Mouse (Mus musculus): ENCODE results near the gene Pdss2. TPM values are rescaled to one million over a fixed set of nuclear protein-coding genes. Genes with fewer than 3 reads are reported as not detected.

Pdss2 gene
- polyA plus RNA-seq, 1 experiment from 2014 or later, result 13.9 TPM

DNA sequence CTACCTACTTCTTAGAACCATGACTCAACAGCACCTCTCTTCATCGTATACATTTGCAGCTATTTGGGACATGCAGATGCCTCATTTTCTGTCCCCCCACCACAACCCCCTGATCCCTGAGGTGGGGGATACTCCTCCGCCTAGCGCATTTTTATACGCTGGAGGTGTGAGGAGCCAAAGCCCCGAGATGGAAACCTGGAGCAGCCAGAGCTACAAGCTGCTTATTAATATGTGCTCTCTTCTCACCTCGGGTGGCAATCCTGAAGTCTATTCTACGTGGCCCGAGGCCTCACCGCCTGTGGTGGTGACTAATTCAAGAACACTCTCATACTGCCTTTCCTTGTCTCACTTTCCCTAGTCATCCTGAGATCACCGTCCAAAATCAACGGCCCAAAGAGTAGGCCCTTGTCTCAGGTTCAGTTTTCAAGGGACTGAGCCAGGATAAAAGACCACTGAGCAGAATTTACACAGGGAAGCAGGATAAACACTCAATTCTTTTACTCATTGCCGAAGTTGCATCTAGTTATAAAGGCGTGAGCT, 3.9 kb upstream of the Pdss2 start:
- Histone ChIP-seq H3K27me3 (replicated peaks) (no peaks in the 10 kb centered on the region), H3K4me2 (replicated peaks) (no peak overlapping the region), H3K27ac (no peak overlapping the region), H3K9ac (no peak overlapping the region), H3K36me3 (no peaks in the 10 kb centered on the region), H3K9me3 (no peaks in the 10 kb centered on the region), H3K4me3 (no peak overlapping the region), H3K4me1 (peaks cover 10% of the 10 kb centered on the region)
- ATAC-seq (ENCODE audit: low FRiP score, low read depth), result no peak
- 92% methylated on average over 13 of the region's 13 CpGs for WGBS

DNA sequence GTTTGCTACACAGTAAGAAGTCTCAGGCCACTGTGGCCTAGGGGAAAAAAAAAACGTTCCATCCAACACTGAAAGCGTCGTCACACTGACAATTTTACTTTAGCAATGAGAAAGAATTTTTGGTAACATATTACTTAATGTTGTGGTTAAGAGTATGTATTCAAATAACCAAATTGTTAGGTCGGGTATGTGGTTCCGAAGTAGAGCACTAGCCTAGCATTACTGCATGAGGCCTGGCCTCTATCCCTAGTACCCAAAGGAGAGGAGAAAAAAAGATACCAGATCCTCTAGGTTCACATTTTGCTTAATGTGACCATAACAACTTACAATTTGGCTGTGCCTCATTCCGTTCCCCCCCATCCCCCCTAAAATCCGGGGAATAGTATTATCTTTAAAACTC, 807 bp upstream of the Pdss2 start:
- Histone ChIP-seq H3K9me3 (no peaks in the 10 kb centered on the region), H3K4me2 (replicated peaks) (peak overlapping the region; percentile 68), H3K4me1 (peaks cover 10% of the 10 kb centered on the region), H3K27ac (0 out of 2 replicates have a peak overlapping the region, but pooled peaks have one; percentile 75), H3K4me3 (peak overlapping the region; percentile 85), H3K9ac (peak overlapping the region; percentile 91), H3K36me3 (no peaks in the 10 kb centered on the region), H3K27me3 (replicated peaks) (no peaks in the 10 kb centered on the region)
- WGBS, result 30% methylated on average over 7 of the region's 7 CpGs
- ATAC-seq (ENCODE audit: low FRiP score, low read depth), result no peak

- peak overlapping the region; percentile 75 for H3K27ac ChIP-seq
- WGBS, result under 1% methylated on average over 25 of the region's 25 CpGs
- H3K4me1 ChIP-seq, result peaks cover 10% of the 10 kb centered on the region
- peak; percentile 67 for ATAC-seq (ENCODE audit: low FRiP score, low read depth)
- peak overlapping the region; percentile 85 for H3K4me3 ChIP-seq
- no peaks in the 10 kb centered on the region for H3K9me3 ChIP-seq
- H3K36me3 ChIP-seq, result no peaks in the 10 kb centered on the region
- peak overlapping the region; percentile 68 for H3K4me2 ChIP-seq (replicated peaks)
- peak overlapping the region; percentile 91 for H3K9ac ChIP-seq
- H3K27me3 ChIP-seq (replicated peaks), result no peaks in the 10 kb centered on the region
Measured at GRCm38 (mm10) chr10:43221659-43222058, 373 bp downstream of the Pdss2 start.

DNA sequence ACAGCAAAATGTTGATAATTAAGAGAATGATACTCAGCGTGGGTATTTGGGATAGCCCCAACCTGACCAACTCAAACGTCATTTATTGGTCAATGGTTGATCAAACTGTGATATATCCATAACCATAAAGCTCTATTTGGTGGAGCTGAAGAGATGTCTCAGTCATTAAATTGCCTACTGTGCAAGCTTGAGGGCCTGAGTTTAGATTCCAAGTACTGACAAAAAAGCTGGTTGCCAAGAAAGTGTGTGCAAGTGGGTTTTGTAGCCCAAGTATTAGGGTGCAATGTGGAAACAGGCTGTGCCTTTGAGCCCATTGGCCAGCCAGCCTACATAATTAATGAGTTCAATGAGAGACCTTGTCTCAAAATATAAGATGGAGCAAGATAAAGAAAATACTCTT, 2.1 kb downstream of the Pdss2 start:
- no peak for ATAC-seq (ENCODE audit: low FRiP score, low read depth)
- Histone ChIP-seq H3K27ac (no peak overlapping the region), H3K9me3 (no peaks in the 10 kb centered on the region), H3K27me3 (replicated peaks) (no peaks in the 10 kb centered on the region), H3K4me1 (peaks cover 10% of the 10 kb centered on the region), H3K4me3 (no peak overlapping the region), H3K9ac (no peak overlapping the region), H3K4me2 (replicated peaks) (no peak overlapping the region), H3K36me3 (no peaks in the 10 kb centered on the region)
- WGBS, result 96% methylated on average over 2 of the region's 2 CpGs

- Histone ChIP-seq H3K27ac (no peak overlapping the region), H3K9ac (no peak overlapping the region), H3K9me3 (no peaks in the 10 kb centered on the region), H3K27me3 (replicated peaks) (no peaks in the 10 kb centered on the region), H3K36me3 (no peaks in the 10 kb centered on the region), H3K4me3 (no peak overlapping the region), H3K4me2 (replicated peaks) (no peak overlapping the region), H3K4me1 (peaks cover 6% of the 10 kb centered on the region)
- no peak for ATAC-seq (ENCODE audit: low FRiP score, low read depth)
- 100% methylated on average over 1 of the region's 1 CpGs for whole genome bisulfite sequencing
Measured at GRCm38 (mm10) chr10:43226391-43226790, 5.1 kb downstream of the Pdss2 start.

DNA sequence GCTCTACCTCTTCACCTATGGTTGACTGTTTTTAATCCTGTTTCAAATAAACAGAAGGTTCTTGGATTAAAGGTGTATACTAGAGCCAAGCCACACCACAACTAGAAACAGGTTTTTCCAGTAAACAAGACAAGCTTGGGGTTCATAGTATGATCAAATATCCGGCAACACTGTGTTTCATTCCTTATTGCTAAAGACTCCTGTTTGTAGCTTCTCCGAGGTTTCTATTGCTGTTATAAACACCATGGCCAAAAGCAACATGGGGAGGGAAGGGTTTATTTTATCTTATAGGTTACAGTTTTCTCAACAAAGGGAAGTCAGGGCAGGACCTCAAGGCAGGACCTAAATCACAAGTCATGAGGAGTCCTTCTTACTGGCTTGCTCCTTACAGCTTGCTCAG, 8.0 kb downstream of the Pdss2 start:
- H3K27ac ChIP-seq, result no peak overlapping the region
- no peaks in the 10 kb centered on the region for H3K36me3 ChIP-seq
- ATAC-seq (ENCODE audit: low FRiP score, low read depth), result no peak
- H3K4me2 ChIP-seq (replicated peaks), result no peak overlapping the region
- no peaks in the 10 kb centered on the region for H3K9me3 ChIP-seq
- WGBS, result 91% methylated on average over 2 of the region's 2 CpGs
- H3K4me1 ChIP-seq, result no peaks in the 10 kb centered on the region
- no peaks in the 10 kb centered on the region for H3K27me3 ChIP-seq (replicated peaks)
- no peak overlapping the region for H3K4me3 ChIP-seq
- no peak overlapping the region for H3K9ac ChIP-seq

DNA sequence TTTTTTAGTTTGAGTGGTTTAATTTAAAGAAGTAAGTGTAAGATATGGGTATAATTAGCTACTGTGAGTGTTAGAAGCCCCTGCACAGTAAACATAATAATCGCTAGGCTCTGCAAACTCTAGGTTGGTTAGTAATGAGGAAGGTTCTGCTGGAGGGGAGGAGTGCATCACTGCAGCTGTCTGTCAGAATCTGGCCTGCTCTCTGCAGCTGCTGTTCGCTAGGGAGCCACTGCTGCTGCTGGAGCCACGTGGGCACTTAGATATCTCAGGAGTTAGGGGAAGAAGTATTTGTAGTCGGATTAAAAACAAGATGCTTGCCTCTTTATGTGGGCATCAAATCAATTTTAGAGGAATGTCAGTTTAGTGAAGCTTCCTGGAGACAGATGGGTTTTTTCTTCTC, 13.2 kb downstream of the Pdss2 start:
- no peaks in the 10 kb centered on the region for H3K36me3 ChIP-seq
- no peak for ATAC-seq (ENCODE audit: low FRiP score, low read depth)

GRCm38 (mm10) chr10:43235011-43235410, 13.7 kb downstream of the Pdss2 start:
- WGBS, result 86% methylated on average over 3 of the region's 3 CpGs
- H3K9me3 ChIP-seq, result peaks cover 2% of the 10 kb centered on the region; the same call in 1 of the 2 replicates
- no peak overlapping the region for H3K27ac ChIP-seq
- H3K36me3 ChIP-seq, result no peaks in the 10 kb centered on the region
- no peaks in the 10 kb centered on the region for H3K4me1 ChIP-seq
- no peak overlapping the region for H3K9ac ChIP-seq
- no peak for ATAC-seq (ENCODE audit: low FRiP score, low read depth)
- H3K27me3 ChIP-seq (replicated peaks), result no peaks in the 10 kb centered on the region
- H3K4me2 ChIP-seq (replicated peaks), result no peak overlapping the region
- no peak overlapping the region for H3K4me3 ChIP-seq

More for the DNA sequence above, 13.2 kb downstream of the Pdss2 start:
- H3K4me1 ChIP-seq, result no peaks in the 10 kb centered on the region
- H3K27ac ChIP-seq, result no peak overlapping the region
- no peak overlapping the region for H3K4me3 ChIP-seq
- WGBS, result 75% methylated on average over 4 of the region's 4 CpGs
- no peaks in the 10 kb centered on the region for H3K9me3 ChIP-seq
- H3K27me3 ChIP-seq (replicated peaks), result no peaks in the 10 kb centered on the region
- H3K9ac ChIP-seq, result no peak overlapping the region
- H3K4me2 ChIP-seq (replicated peaks), result no peak overlapping the region

DNA sequence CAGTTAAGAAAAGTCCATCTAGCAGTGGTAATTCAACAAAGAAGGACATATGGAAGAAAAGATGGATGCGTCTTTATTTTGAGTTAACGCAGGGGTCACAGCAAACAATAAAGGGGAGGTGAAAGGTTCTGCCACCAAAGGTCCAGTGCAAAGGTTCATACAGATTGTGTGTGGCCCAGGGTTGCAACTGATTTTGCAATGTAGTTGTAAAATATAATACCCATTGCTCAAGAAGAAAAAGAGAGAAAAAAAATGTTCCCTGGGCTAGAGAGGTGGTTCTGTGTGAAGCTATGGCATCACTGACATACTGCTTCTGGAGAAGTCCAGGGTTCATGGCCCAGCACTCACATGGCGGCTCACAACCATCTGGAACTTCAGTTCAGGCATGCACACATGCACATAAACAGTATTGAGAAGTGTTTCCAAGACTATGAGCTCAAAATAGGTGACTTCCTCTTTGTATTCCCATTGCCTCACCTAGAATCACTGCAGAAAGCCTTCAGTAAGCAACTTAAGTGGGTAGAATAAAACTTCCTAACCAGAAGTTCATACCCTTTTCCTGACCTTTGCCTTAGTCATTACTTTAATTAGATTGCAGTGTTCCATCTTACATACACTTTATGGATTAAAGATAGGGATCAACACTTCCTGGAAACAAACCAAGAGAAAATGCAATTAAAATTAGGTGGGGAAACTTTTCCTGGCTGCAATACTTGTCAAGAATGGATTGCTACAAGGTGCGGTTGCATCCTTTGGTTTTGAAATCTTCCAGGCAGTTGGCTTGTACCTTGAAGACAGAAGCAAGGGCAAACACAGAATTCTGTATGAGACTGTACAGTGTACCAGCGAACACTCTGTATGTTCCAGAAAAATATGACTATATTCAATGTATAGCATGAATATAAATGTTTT, 14.7 kb downstream of the Pdss2 start:
- WGBS, result 95% methylated on average over 5 of the region's 5 CpGs
- ATAC-seq (ENCODE audit: low FRiP score, low read depth), result no peak

GRCm38 (mm10) chr10:43242215-43242614, 20.9 kb downstream of the Pdss2 start:
- Histone ChIP-seq H3K4me3 (no peak overlapping the region), H3K4me2 (replicated peaks) (no peak overlapping the region), H3K9ac (no peak overlapping the region), H3K36me3 (no peaks in the 10 kb centered on the region), H3K27ac (no peak overlapping the region), H3K9me3 (peaks cover 3% of the 10 kb centered on the region; the same call in 1 of the 2 replicates), H3K4me1 (peaks cover 10% of the 10 kb centered on the region; the same call in 1 of the 2 replicates), H3K27me3 (replicated peaks) (no peaks in the 10 kb centered on the region)
- ATAC-seq (ENCODE audit: low FRiP score, low read depth), result no peak
- WGBS, result 80% methylated on average over 8 of the region's 8 CpGs

More for the DNA sequence above, 14.7 kb downstream of the Pdss2 start:
- Histone ChIP-seq H3K9ac (no peak overlapping the region), H3K4me2 (replicated peaks) (no peak overlapping the region), H3K27ac (no peak overlapping the region), H3K9me3 (peaks cover 3% of the 10 kb centered on the region; the same call in 1 of the 2 replicates), H3K27me3 (replicated peaks) (no peaks in the 10 kb centered on the region), H3K4me1 (no peaks in the 10 kb centered on the region), H3K4me3 (no peak overlapping the region), H3K36me3 (no peaks in the 10 kb centered on the region)

- no peak for ATAC-seq (ENCODE audit: low FRiP score, low read depth)
- 35% methylated on average over 3 of the region's 3 CpGs for WGBS
- H3K4me2 ChIP-seq (replicated peaks), result no peak overlapping the region
- no peak overlapping the region for H3K27ac ChIP-seq
- H3K36me3 ChIP-seq, result no peaks in the 10 kb centered on the region
- peaks cover 10% of the 10 kb centered on the region; the same call in 1 of the 2 replicates for H3K4me1 ChIP-seq
- H3K27me3 ChIP-seq (replicated peaks), result no peaks in the 10 kb centered on the region
- H3K9me3 ChIP-seq, result peaks cover 3% of the 10 kb centered on the region; the same call in 1 of the 2 replicates
- H3K4me3 ChIP-seq, result no peak overlapping the region
- H3K9ac ChIP-seq, result no peak overlapping the region
Measured at GRCm38 (mm10) chr10:43244262-43244806, 23.0 kb downstream of the Pdss2 start.

DNA sequence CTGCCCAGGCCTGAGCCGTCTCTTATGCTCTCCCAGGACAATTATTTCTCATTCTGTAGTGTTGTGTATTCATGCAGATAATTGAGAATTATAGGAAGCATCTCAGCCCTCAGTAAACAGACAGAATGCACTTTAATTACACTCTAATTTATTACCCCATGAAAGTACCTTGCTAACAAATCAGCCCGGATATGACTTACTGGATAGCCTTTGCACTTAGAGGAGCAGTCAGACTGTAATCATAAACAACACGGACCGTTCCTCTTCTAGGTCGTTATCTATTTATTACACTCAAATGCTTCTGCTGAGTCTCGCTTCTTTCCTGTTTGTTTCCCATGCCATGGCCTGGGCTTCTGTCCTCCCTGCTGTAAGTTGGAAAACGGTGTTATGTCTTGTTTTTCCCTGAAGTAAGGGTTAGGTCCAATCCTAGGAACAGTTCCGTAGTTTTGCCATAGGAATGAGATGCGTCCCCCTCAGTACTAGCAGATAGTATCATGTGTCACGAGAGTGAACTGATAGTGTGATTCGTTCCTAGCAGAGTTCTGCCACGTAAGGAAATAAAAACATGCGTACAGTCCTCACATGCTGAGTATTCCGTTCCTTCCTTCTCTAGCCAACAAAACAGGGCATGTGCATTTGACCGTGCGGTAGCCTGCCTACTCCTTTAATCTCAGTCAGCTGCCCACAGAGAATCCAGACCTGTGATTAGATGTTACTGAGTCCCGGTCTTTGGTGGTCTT, 24.3 kb downstream of the Pdss2 start:
- Histone ChIP-seq H3K9me3 (no peaks in the 10 kb centered on the region), H3K27ac (no peak overlapping the region), H3K36me3 (no peaks in the 10 kb centered on the region), H3K4me3 (no peak overlapping the region), H3K9ac (no peak overlapping the region), H3K4me2 (replicated peaks) (no peak overlapping the region), H3K27me3 (replicated peaks) (no peaks in the 10 kb centered on the region), H3K4me1 (peaks cover 10% of the 10 kb centered on the region; the same call in 1 of the 2 replicates)
- ATAC-seq (ENCODE audit: low FRiP score, low read depth), result no peak
- WGBS, result 57% methylated on average over 17 of the region's 17 CpGs

All from neural tube, embryonic 12.5 days (tissue).